Mouse (Mus musculus): ENCODE results near the gene Sipa1l3. TPM values are rescaled to one million over a fixed set of nuclear protein-coding genes. Genes with fewer than 3 reads are reported as not detected.

The Sipa1l3 gene
- polyA plus RNA-seq, 1 experiment: 29.4 TPM

DNA sequence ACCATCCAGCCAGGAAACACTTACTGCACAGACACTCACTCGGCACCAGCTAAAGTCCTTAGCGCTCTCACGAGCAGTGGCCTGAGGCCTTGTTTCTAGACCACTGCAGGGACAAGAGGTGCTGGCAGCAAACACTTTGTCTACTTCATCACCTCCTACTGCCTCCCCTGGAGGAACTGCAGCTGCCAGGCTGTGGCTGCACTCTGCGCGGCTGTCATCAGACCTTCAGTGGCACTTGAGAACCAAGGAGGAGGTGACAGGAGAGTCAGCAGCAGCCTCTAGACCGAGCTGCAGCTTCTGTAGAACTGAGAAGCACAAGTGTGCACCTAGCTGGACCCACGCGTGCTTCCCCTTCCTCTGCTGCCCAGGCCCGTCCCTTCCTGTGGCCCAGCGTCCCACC is 56.9 kb downstream of the Sipa1l3 start:
- no peak overlapping the region for H3K9ac ChIP-seq (ENCODE audit: low read depth, poor library complexity, severe bottlenecking)
- H3K4me1 ChIP-seq (ENCODE audit: control insufficient read depth, insufficient read depth, low read length): peaks cover 8% of the 10 kb centered on the region
- TF ChIP-seq CTCF (IDR thresholded peaks at IDR 0.05; ENCODE audit: low read depth, low read length) (no peak), POLR2A (IDR thresholded peaks at IDR 0.05; ENCODE audit: insufficient read depth, low read length) (no peak), EP300 (IDR thresholded peaks at IDR 0.05; ENCODE audit: insufficient read depth, low read depth, low read length) (no peak)
- no peaks in the 10 kb centered on the region for H3K27me3 ChIP-seq (ENCODE audit: control insufficient read depth, insufficient read depth, low read length, poor library complexity, severe bottlenecking)
- H3K27ac ChIP-seq (ENCODE audit: insufficient read depth, low read length): no peak overlapping the region
- no peak overlapping the region for H3K4me3 ChIP-seq (ENCODE audit: low read depth, low read length)
- H3K36me3 ChIP-seq (ENCODE audit: control insufficient read depth, insufficient read depth, low read length, poor library complexity, severe bottlenecking): no peaks in the 10 kb centered on the region
- H3K9me3 ChIP-seq (replicated peaks; ENCODE audit: control insufficient read depth, insufficient read depth, low read length, poor library complexity, severe bottlenecking): no peaks in the 10 kb centered on the region

DNA sequence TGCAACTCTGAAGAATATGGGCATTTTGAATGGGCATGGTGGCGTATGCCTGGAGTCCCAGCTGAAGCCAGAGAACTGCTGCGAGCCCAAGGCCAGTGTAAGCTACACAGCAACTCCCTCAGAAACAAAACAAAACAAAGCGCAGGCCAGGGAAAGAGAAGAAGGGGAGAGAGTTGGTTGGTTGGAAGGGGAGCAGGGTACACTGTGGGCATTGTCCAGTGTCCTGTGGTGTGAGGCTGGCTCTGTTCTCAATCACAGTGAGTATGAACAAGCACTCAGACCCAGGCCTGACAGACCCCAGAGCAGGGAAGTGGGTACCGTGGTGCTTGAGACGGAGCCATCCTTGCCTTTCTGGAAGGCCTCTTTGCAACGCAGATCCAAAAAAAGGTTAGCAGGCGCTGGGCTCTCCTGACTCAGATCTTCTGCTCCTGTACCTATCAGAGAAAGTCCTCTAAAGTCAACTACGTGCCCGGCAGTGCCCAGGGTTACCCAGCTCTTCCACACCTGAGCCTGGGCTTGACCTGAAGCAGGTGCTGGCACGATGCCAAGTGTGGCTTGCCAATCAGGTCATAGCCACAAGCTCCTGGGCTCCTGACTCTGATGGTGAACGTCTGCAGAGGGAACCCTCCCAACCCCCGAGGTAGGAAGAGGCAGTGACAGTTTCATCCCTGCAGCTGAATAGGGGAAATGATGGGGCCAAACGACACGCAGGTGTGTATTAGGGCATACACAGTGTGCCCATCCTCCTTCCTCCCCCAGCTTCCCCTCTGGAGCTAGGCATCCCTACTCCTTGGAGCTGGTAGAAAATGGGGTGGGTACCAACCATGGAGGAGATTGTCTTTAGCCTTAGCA is 59.3 kb downstream of the Sipa1l3 start:
- Histone ChIP-seq H3K27me3 (ENCODE audit: control insufficient read depth, insufficient read depth, low read length, poor library complexity, severe bottlenecking) (no peaks in the 10 kb centered on the region), H3K4me1 (ENCODE audit: control insufficient read depth, insufficient read depth, low read length) (peaks cover 10% of the 10 kb centered on the region), H3K27ac (ENCODE audit: insufficient read depth, low read length) (0 out of 2 replicates have a peak overlapping the region, but pooled peaks have one; percentile 20), H3K9ac (ENCODE audit: low read depth, poor library complexity, severe bottlenecking) (no peak overlapping the region), H3K4me3 (ENCODE audit: low read depth, low read length) (no peak overlapping the region), H3K36me3 (ENCODE audit: control insufficient read depth, insufficient read depth, low read length, poor library complexity, severe bottlenecking) (no peaks in the 10 kb centered on the region), H3K9me3 (replicated peaks; ENCODE audit: control insufficient read depth, insufficient read depth, low read length, poor library complexity, severe bottlenecking) (no peaks in the 10 kb centered on the region)
- TF ChIP-seq POLR2A (IDR thresholded peaks at IDR 0.05; ENCODE audit: insufficient read depth, low read length): no peak
- TF ChIP-seq CTCF (IDR thresholded peaks at IDR 0.05; ENCODE audit: low read depth, low read length): no peak
- TF ChIP-seq EP300 (IDR thresholded peaks at IDR 0.05; ENCODE audit: insufficient read depth, low read depth, low read length): no peak

DNA sequence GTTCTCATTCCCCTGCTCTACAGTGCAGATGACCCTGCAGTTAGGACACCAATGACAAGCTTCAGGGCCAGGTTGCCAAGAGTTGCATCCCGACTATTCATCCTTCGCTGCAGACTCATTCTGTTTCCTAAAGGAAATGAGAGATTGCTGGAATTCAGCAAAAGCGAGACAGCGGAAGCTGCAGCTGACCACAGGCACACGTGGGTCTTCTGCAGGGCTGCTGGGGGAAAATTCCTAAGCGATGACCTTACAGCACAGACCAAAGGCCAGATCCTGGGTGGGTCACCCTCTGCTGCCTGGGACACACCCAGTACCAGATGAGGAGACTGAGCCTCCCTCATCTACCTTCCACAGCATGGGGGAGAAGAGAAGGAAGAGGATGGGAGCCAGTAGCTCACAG is 60.7 kb downstream of the Sipa1l3 start:
- TF ChIP-seq EP300 (IDR thresholded peaks at IDR 0.05; ENCODE audit: insufficient read depth, low read depth, low read length) (peak; percentile 66; the same call in 1 of the 2 replicates), CTCF (IDR thresholded peaks at IDR 0.05; ENCODE audit: low read depth, low read length) (no peak), POLR2A (IDR thresholded peaks at IDR 0.05; ENCODE audit: insufficient read depth, low read length) (no peak)
- peaks cover 14% of the 10 kb centered on the region for H3K4me1 ChIP-seq (ENCODE audit: control insufficient read depth, insufficient read depth, low read length)
- no peaks in the 10 kb centered on the region for H3K27me3 ChIP-seq (ENCODE audit: control insufficient read depth, insufficient read depth, low read length, poor library complexity, severe bottlenecking)
- H3K9ac ChIP-seq (ENCODE audit: low read depth, poor library complexity, severe bottlenecking): no peak overlapping the region
- no peak overlapping the region for H3K4me3 ChIP-seq (ENCODE audit: low read depth, low read length)
- no peaks in the 10 kb centered on the region for H3K36me3 ChIP-seq (ENCODE audit: control insufficient read depth, insufficient read depth, low read length, poor library complexity, severe bottlenecking)
- no peaks in the 10 kb centered on the region for H3K9me3 ChIP-seq (replicated peaks; ENCODE audit: control insufficient read depth, insufficient read depth, low read length, poor library complexity, severe bottlenecking)
- H3K27ac ChIP-seq (ENCODE audit: insufficient read depth, low read length): peak overlapping the region; percentile 26

DNA sequence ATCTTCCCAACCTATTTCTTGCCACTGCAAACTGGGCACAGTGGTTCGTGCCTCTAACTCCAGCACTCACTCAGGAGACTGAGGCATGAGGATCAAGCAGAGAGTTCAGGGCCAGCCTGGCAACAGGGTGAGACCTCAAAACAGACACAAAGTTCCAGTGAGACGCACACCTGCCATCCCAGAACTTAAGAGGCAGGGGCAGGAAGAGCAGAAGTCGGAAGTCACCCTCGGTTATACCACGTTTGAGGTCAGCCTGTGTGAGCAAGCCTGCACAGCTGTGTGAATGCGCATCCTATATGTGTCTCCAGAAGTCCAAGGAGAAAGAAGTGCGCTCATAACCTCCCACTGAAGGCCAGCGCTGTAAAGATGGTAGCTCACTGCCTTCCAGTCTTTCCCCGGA is 61.7 kb downstream of the Sipa1l3 start:
- peaks cover 17% of the 10 kb centered on the region for H3K4me1 ChIP-seq (ENCODE audit: control insufficient read depth, insufficient read depth, low read length)
- TF ChIP-seq CTCF (IDR thresholded peaks at IDR 0.05; ENCODE audit: low read depth, low read length): no peak
- no peak for TF ChIP-seq EP300 (IDR thresholded peaks at IDR 0.05; ENCODE audit: insufficient read depth, low read depth, low read length)
- TF ChIP-seq POLR2A (IDR thresholded peaks at IDR 0.05; ENCODE audit: insufficient read depth, low read length): no peak
- no peak overlapping the region for H3K4me3 ChIP-seq (ENCODE audit: low read depth, low read length)
- no peaks in the 10 kb centered on the region for H3K36me3 ChIP-seq (ENCODE audit: control insufficient read depth, insufficient read depth, low read length, poor library complexity, severe bottlenecking)
- H3K27me3 ChIP-seq (ENCODE audit: control insufficient read depth, insufficient read depth, low read length, poor library complexity, severe bottlenecking): no peaks in the 10 kb centered on the region
- no peak overlapping the region for H3K9ac ChIP-seq (ENCODE audit: low read depth, poor library complexity, severe bottlenecking)
- no peaks in the 10 kb centered on the region for H3K9me3 ChIP-seq (replicated peaks; ENCODE audit: control insufficient read depth, insufficient read depth, low read length, poor library complexity, severe bottlenecking)
- no peak overlapping the region for H3K27ac ChIP-seq (ENCODE audit: insufficient read depth, low read length)

DNA sequence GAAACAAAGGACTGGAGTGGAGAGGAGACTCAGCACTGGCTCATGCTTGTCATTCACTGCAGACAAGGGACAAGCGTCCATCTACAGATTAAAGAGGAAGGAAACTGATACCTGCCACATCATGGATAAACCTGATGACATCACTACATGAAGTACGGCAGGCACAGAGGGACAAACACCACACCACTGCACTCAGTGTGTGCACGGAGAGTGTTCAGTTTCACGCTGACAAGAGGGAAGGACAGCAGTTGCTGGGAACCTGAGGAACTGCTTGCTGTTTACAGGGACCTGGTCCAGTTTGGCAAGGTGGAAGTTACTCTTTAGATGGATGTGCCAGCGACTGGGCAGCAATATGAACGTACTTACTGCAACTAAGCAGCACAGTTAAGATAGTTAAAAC is 62.9 kb downstream of the Sipa1l3 start:
- TF ChIP-seq EP300 (IDR thresholded peaks at IDR 0.05; ENCODE audit: insufficient read depth, low read depth, low read length) (no peak), POLR2A (IDR thresholded peaks at IDR 0.05; ENCODE audit: insufficient read depth, low read length) (no peak), CTCF (IDR thresholded peaks at IDR 0.05; ENCODE audit: low read depth, low read length) (no peak)
- no peaks in the 10 kb centered on the region for H3K27me3 ChIP-seq (ENCODE audit: control insufficient read depth, insufficient read depth, low read length, poor library complexity, severe bottlenecking)
- H3K9me3 ChIP-seq (replicated peaks; ENCODE audit: control insufficient read depth, insufficient read depth, low read length, poor library complexity, severe bottlenecking): no peaks in the 10 kb centered on the region
- H3K4me1 ChIP-seq (ENCODE audit: control insufficient read depth, insufficient read depth, low read length): peaks cover 19% of the 10 kb centered on the region
- H3K9ac ChIP-seq (ENCODE audit: low read depth, poor library complexity, severe bottlenecking): no peak overlapping the region
- H3K27ac ChIP-seq (ENCODE audit: insufficient read depth, low read length): peak overlapping the region; percentile 90
- H3K4me3 ChIP-seq (ENCODE audit: low read depth, low read length): peak overlapping the region; percentile 11; the same call in 1 of the 2 replicates
- H3K36me3 ChIP-seq (ENCODE audit: control insufficient read depth, insufficient read depth, low read length, poor library complexity, severe bottlenecking): no peaks in the 10 kb centered on the region

DNA sequence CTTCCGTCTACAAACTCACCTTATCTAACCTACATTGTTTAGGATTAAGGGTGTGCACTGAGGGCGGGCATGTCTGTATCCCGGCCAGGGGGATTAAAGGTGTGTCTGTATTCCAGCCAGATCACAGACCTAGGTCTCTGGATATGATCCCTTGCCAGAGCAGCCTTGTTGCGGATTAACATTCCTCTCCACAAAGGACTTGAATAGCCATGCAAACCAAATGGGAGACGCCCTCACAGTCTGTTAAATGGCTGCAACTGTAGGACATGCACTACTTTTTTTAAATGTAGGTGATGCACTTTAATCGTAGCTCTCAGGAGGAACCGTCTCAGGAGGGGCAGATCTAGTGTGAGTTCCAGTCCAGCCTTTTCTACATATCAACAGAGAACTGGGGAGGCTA is 63.5 kb downstream of the Sipa1l3 start:
- H3K36me3 ChIP-seq (ENCODE audit: control insufficient read depth, insufficient read depth, low read length, poor library complexity, severe bottlenecking): no peaks in the 10 kb centered on the region
- peak overlapping the region; percentile 11; the same call in 1 of the 2 replicates for H3K4me3 ChIP-seq (ENCODE audit: low read depth, low read length)
- no peaks in the 10 kb centered on the region for H3K9me3 ChIP-seq (replicated peaks; ENCODE audit: control insufficient read depth, insufficient read depth, low read length, poor library complexity, severe bottlenecking)
- no peak overlapping the region for H3K9ac ChIP-seq (ENCODE audit: low read depth, poor library complexity, severe bottlenecking)
- peaks cover 19% of the 10 kb centered on the region for H3K4me1 ChIP-seq (ENCODE audit: control insufficient read depth, insufficient read depth, low read length)
- H3K27ac ChIP-seq (ENCODE audit: insufficient read depth, low read length): peak overlapping the region; percentile 90
- TF ChIP-seq POLR2A (IDR thresholded peaks at IDR 0.05; ENCODE audit: insufficient read depth, low read length): no peak
- no peak for TF ChIP-seq CTCF (IDR thresholded peaks at IDR 0.05; ENCODE audit: low read depth, low read length)
- TF ChIP-seq EP300 (IDR thresholded peaks at IDR 0.05; ENCODE audit: insufficient read depth, low read depth, low read length): no peak
- no peaks in the 10 kb centered on the region for H3K27me3 ChIP-seq (ENCODE audit: control insufficient read depth, insufficient read depth, low read length, poor library complexity, severe bottlenecking)
